ENCODE assay signal across 7 mouse cellular contexts in the genomic region with DNA sequence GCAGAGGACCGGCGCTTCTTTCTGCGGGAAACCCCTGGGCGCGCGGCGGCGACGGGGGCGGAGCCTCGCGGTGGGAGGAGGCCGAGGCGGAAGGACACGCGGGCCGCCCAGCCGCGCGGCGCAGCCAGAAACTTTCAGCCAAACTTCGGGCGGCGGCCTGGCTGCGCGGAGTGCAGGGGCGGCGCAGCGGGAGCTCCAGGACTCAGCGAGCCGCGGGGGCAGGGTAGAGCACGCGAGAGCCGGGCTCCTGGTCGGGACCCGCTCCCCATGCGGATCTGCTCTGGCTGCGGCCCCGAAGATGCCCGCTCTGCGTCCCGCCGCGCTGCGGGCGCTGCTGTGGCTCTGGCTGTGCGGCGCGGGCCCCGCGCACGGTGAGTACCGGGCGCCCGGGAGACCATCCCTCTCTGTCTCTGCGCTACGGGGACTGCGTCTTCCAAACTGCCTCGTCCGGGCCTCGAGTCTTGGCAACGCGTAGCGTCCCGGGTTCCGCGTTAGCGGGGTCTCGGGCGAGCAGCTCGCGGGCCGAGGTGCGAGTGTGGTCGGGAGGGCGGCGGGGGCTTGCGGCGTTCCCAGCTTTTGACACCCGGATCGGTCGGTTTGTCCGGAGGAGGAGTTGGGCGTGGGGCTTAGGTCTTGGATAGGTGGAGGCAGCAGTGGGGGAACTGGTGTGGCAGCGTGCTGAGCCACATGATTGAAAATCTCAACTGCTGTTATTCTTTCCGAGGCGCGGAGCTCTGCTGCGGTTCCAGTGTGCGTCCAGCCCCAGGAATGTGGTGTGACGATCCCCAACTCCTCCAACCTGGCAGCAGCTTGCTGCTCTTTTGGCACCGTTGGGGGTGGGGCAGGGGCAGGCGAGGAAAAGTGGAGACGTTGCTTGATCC. TPM values are rescaled to one million over a fixed set of nuclear protein-coding genes. Genes with fewer than 3 reads are reported as not detected.
A peak's percentile ranks its signal among the peaks of the same experiment; 100 is the strongest.
DNase-seq lines count a peak whose midpoint lies in the region; ATAC-seq lines count a peak whose summit lies in the region.

Gene Notch2 (plus strand): TSS at position 127 of the 881 bp plus-strand sequence.

- no peaks in the 10 kb centered on the region for H3K36me3 ChIP-seq in embryonic facial prominence, embryonic 12.5 days
- H3K36me3 ChIP-seq in limb, embryonic 13.5 days, result no peaks in the 10 kb centered on the region; the same call in 1 of the 2 replicates
- H3K36me3 ChIP-seq in midbrain, embryonic 16.5 days (ENCODE audit: control insufficient read depth, insufficient read depth, low read length), result no peaks in the 10 kb centered on the region

- peak within 1 kb of the TSS; percentile 58 for H3K4me2 ChIP-seq in embryonic facial prominence, embryonic 12.5 days (replicated peaks)
- H3K4me2 ChIP-seq in limb, embryonic 13.5 days (replicated peaks), result peak within 1 kb of the TSS; percentile 74
- peak within 1 kb of the TSS; percentile 99 for H3K4me2 ChIP-seq in midbrain, embryonic 16.5 days (ENCODE audit: low read length)

- peak; percentile 82 for ATAC-seq in embryonic facial prominence, embryonic 12.5 days (ENCODE audit: insufficient number of reproducible peaks, insufficient read depth, low FRiP score, low TSS enrichment)
- ATAC-seq in limb, embryonic 13.5 days (ENCODE audit: low FRiP score, low read depth), result peak; percentile 89
- ATAC-seq in midbrain, embryonic 16.5 days, result peak; percentile 92

- H3K27ac ChIP-seq in embryonic facial prominence, embryonic 12.5 days, result peak within 1 kb of the TSS; percentile 94
- H3K27ac ChIP-seq in limb, embryonic 13.5 days, result peak within 1 kb of the TSS; percentile 98
- H3K27ac ChIP-seq in midbrain, embryonic 16.5 days (ENCODE audit: low read length), result peak within 1 kb of the TSS; percentile 65

- no peaks in the 10 kb centered on the region for H3K9me3 ChIP-seq in embryonic facial prominence, embryonic 12.5 days
- H3K9me3 ChIP-seq in limb, embryonic 13.5 days, result no peaks in the 10 kb centered on the region
- H3K9me3 ChIP-seq in midbrain, embryonic 16.5 days (replicated peaks; ENCODE audit: control insufficient read depth, low read length, poor library complexity, severe bottlenecking), result no peaks in the 10 kb centered on the region

- H3K27me3 ChIP-seq in embryonic facial prominence, embryonic 12.5 days, result no peaks in the 10 kb centered on the region
- H3K27me3 ChIP-seq in limb, embryonic 13.5 days, result no peaks in the 10 kb centered on the region
- H3K27me3 ChIP-seq in midbrain, embryonic 16.5 days (ENCODE audit: control insufficient read depth, insufficient read depth, low read depth, low read length), result no peaks in the 10 kb centered on the region; the same call in 1 of the 2 replicates

- peak within 1 kb of the TSS; percentile 89 for H3K4me3 ChIP-seq in embryonic facial prominence, embryonic 12.5 days
- H3K4me3 ChIP-seq in limb, embryonic 13.5 days, result peak within 1 kb of the TSS; percentile 95
- H3K4me3 ChIP-seq in midbrain, embryonic 16.5 days (ENCODE audit: low read depth, low read length), result peak within 1 kb of the TSS; percentile 72

- DNase-seq in adrenal gland, postnatal 25 days, result peak; percentile 96
- peak; percentile 95 to 97 for DNase-seq in heart, adult 18-20 months
- DNase-seq in kidney, adult 8-10 months, result peak; percentile 93 to 94
- DNase-seq in spleen, postnatal 10 days (ENCODE audit: low spot score in 2 of 2), result peak; percentile 93 to 97

- H3K9ac ChIP-seq in embryonic facial prominence, embryonic 12.5 days, result peak within 1 kb of the TSS; percentile 89
- peak within 1 kb of the TSS; percentile 99 for H3K9ac ChIP-seq in limb, embryonic 13.5 days
- peak within 1 kb of the TSS; percentile 71 for H3K9ac ChIP-seq in midbrain, embryonic 16.5 days (ENCODE audit: low read depth, low read length)

- peaks cover 38% of the 10 kb centered on the region for H3K4me1 ChIP-seq in embryonic facial prominence, embryonic 12.5 days
- peaks cover 42% of the 10 kb centered on the region for H3K4me1 ChIP-seq in limb, embryonic 13.5 days
- H3K4me1 ChIP-seq in midbrain, embryonic 16.5 days (ENCODE audit: control insufficient read depth, insufficient read depth, low read length), result peaks cover 6% of the 10 kb centered on the region; the same call in 1 of the 2 replicates

- under 1% methylated on average over 95 of the region's 95 CpGs for WGBS in embryonic facial prominence, embryonic 12.5 days
- WGBS in limb, embryonic 13.5 days, result under 1% methylated on average over 73 of the region's 95 CpGs
- under 1% methylated on average over 95 of the region's 95 CpGs for WGBS in midbrain, embryonic 16.5 days

RNA-seq across cellular contexts. Expression of gene Notch2, which starts in this region (rescaled TPM):
- total RNA-seq in adrenal gland, postnatal 25 days (2021), result 52.3 and 80.9 TPM in 2 replicates
- 38.8 and 42.1 TPM in 2 replicates for polyA plus RNA-seq in embryonic facial prominence, embryonic 12.5 days (2016; fragmentation: Nextera tagmentation; extraction: Ambion mirVana)
- 10 to 100 TPM; 15.2 to 17.6 TPM for total RNA-seq in heart, adult 18-20 months (2021)
- 39.9 and 43.5 TPM in 2 replicates for polyA plus RNA-seq in limb, embryonic 13.5 days (2015; fragmentation: Nextera tagmentation; extraction: Ambion mirVana)
- 6.6 and 7.0 TPM in 2 replicates for polyA plus RNA-seq in midbrain, embryonic 16.5 days (2015; fragmentation: Nextera tagmentation; extraction: Ambion mirVana)

Comparison
In these comparisons a context has a peak if more than half of its experiments do, and no peak if none do; other contexts are left out.
1. Peak in every context shown above with its lines: DNase-seq, ATAC-seq, H3K4me3 ChIP-seq and H3K27ac ChIP-seq.